Mouse (Mus musculus): ENCODE data around the gene Lrfn4.

DNA sequence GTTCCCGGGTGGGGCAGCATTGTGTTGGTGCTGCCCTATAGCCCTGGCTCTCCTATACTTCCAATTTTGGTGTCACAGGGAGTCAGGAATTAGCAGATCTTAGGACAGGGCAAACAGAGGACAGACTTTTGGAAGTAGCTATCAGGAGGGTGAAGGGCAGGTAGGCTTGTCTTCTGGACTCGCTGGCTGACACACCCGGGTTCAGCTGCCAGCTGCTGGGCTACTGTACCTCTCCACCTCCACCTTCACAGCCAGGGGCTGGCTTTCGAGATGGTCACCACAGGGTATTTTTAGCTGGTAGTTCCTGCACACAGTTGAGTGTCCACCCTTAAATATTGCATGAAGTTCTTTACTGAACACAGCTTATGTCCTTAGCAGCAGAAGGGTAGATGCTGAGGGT, 7.0 kb downstream of the Lrfn4 start:
- TF ChIP-seq CTCF (IDR thresholded peaks at IDR 0.05; ENCODE audit: extremely low read depth, insufficient read depth, low read length), result no peak
- TF ChIP-seq POLR2A (IDR thresholded peaks at IDR 0.05; ENCODE audit: extremely low read depth, insufficient read depth, low read length), result no peak

Data from cortical plate, adult 2 months (tissue).